Mouse (Mus musculus) gastrocnemius, postnatal 14 days (tissue): Measurements from ENCODE around the gene Sept9. TPM values are rescaled to one million over a fixed set of nuclear protein-coding genes. Genes with fewer than 3 reads are reported as not detected.

Experiments used
- DNase-seq: peaks from one replicate; pipeline ENCODE4 v3.0.0; 2021; ENCODE audit warnings: mixed read lengths
- intact Hi-C: fragments of 180-260 bp; cut with DNase I; formaldehyde crosslinking; loops from one replicate; pipeline ENCODE4 v1.15.1; 2025; ENCODE audit warnings: low total_unique reads
- total RNA-seq, 2 experiments: library from RNA; stranded (reverse); gene quantifications; 2 replicates each; pipeline ENCODE4 v1.2.3; 2021

Sept9 gene
- total RNA-seq, 2 experiments from 2014 or later, result 27.2 to 34.0 TPM

- intact Hi-C loops, result no loop called here
- DNase-seq, result no peak
These were observed 55.0 kb downstream of the Sept9 start for GRCm38 (mm10) chr11:117254161-117255107.

DNA sequence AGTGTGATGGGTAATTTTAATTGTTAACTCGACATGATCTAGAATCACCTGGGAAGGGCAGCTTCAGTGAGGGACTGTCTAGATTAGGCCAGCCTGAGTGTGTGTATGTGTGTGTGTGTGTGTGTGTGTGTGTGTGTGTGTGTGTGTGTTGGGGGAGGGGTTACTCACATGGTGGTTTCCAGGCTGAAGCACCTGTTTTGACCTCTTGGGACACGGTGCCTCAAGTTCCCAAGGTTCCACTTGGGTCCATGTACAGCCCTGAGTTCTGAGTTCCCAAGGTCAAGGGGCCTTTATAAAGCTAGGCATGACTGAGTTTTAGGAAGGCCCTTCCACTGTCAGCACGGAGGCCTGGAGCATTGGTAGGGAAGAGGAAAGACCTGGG is 55.6 kb downstream of the Sept9 start:
- intact Hi-C loops, result no loop called here
- DNase-seq, result no peak

- peak; percentile 68 for DNase-seq
- intact Hi-C loops, result no loop called here
These were observed 56.6 kb downstream of the Sept9 start for GRCm38 (mm10) chr11:117256088-117256487.

- DNase-seq, result no peak
- intact Hi-C loops, result no loop called here
These were observed 57.4 kb downstream of the Sept9 start for GRCm38 (mm10) chr11:117256840-117257239.

DNA sequence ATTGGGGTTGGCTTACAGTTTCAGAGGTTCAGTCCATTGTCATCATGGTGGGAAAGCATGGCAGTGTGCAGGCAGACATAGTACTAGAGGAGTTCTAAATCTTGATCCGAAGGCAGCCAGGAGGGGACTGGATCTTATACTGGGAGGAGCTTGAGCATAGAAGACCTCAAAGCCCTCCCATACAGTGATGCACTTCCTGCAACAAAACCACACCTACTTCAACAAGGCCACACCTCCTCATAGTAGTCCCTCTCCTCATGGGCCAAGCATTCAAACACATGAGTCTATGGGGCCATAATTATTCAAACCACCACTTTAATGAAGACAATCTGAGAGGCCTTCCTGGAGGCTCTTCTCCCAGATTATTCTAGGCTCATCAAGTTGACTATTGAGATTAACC is 57.8 kb downstream of the Sept9 start:
- no peak for DNase-seq
- intact Hi-C loops, result no loop called here

- no peak for DNase-seq
- intact Hi-C loops, result no loop called here
These were observed 58.4 kb downstream of the Sept9 start for GRCm38 (mm10) chr11:117257842-117258241.

GRCm38 (mm10) chr11:117259178-117259960 is 59.9 kb downstream of the Sept9 start:
- intact Hi-C loops, result no loop called here
- DNase-seq, result peak; percentile 40

DNA sequence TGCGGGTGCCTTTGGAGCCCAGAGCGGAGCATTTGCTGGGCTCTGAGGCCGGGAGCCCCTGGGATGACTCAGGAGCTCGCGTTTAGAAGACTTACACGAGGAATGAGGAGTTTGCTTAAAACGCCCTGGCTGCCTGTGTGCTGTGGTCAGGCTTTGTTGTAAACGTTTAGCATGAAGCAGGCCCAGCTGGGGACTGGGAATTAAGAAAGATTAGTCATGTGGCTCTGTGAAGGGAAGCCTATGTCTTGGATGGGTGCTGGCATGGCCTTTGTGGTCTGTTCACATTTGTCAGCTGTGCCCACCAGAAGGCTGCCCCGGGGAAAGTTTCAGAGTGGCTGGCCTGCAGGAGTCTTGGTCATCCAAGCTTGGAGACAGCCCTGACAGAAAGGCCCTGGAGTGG is 61.2 kb downstream of the Sept9 start:
- no peak for DNase-seq

DNA sequence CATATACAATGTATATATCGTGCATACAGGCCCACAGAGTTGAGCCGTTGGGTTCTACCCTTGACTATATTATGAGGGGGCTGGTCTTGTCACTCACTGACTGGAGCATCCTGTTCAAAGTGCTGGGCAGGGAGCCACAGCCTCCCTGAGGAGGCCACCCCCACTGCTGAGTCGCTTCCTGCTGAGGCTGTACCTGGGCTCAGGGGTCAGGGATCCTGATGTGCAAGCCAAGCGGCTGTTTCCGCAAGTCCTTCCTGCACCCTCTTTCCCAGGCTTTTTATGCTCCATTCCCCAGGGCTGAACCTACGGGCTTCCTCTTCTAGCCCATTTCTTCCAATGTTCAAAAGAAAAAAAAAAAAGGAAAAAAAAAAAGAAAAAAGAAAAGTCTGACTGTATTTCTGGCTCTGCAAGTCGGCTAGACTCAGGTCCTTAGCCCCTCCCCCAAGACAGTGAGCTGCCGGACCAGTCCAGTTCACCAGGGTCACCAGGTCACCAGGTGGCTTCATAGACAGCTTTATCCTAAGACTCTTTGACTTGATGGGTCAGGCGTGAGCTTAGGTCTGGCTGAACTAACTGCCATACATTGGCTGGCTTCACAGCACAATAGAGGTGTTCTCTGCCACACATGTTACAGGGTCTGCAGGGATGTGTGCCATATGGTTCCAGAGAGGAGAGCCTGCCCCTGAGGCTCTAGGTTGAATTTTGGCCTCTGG is 63.8 kb downstream of the Sept9 start:
- peak; percentile 41 for DNase-seq
- intact Hi-C loops, result no loop called here

More for the DNA sequence above, 61.2 kb downstream of the Sept9 start:
- intact Hi-C loops, result no loop called here

DNA sequence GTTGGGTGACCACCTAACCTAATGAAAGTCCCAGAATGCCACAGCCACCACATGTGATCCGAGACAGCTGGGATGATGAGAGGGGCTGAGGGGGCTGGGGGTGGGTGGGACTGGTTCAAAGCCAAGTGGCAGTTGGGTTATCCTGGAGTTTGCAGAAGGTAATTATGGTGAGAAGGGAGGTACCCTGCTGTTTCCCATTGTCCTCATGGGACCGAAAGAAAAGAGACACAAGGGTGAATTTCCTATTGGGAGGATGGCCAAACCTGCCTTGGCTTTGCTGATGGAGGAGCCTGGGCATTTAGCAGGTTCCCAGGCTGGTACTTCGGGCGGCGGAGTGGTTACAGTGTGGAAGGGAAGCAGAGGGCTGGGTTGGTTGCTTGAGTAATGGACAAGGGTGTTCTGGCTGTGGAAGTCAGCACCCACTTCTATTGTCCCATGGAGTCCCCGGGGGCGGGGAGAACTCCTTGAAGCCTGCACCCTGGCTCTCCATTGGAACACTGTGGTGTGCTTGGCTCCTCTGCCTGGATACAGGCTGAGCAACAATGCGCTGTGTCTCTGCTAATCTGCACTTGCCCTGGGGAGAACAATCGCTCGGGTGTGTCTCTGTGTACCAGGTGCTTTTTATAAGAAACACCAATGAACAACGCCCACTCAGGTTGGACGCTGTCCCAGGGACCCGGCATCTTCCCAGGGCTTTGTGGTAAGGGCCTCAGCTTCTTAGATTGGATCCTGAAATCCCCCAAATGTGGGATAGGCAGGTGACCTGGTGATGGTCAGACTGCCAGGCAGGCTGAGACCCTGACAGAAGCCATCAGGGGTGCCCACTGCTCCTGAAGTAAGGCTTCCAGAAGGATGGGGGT is 64.9 kb downstream of the Sept9 start:
- DNase-seq, result no peak
- intact Hi-C loops, result no loop called here

DNA sequence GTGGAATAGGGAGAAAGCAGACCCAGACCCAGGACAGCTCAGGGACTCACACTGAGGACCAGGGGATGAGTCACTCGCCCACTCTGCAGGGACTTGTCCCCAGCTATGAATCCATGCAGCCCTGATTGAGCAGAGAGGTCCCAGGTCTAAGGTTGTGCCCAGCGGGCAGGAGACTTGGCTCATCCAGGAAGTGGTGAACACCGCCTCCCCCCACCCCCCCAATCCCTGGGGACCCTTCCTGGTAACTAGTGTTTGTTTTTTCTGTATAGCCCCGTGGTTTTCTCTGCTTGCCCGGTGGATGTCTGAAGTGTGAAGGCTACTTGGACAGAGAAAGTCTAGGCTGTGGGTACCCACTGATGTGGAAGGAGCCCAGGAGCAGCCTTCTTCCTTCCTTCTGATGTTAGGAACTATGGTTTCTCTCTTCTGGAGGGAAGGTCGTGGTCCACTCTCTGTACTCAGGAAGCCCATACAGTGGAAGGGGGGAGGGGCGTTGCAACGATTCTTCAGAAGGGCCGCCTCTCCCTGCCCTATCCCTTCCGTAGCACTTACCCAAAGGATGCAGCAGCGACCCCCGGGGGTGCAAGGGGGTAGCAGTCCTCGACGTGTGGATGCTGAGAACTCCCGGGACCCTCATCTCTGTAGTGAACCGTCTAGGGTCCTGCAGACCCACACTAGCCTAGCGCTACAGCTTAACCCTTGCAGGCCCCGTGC is 66.0 kb downstream of the Sept9 start:
- DNase-seq, result peak; percentile 64
- intact Hi-C loops, result no loop called here

DNA sequence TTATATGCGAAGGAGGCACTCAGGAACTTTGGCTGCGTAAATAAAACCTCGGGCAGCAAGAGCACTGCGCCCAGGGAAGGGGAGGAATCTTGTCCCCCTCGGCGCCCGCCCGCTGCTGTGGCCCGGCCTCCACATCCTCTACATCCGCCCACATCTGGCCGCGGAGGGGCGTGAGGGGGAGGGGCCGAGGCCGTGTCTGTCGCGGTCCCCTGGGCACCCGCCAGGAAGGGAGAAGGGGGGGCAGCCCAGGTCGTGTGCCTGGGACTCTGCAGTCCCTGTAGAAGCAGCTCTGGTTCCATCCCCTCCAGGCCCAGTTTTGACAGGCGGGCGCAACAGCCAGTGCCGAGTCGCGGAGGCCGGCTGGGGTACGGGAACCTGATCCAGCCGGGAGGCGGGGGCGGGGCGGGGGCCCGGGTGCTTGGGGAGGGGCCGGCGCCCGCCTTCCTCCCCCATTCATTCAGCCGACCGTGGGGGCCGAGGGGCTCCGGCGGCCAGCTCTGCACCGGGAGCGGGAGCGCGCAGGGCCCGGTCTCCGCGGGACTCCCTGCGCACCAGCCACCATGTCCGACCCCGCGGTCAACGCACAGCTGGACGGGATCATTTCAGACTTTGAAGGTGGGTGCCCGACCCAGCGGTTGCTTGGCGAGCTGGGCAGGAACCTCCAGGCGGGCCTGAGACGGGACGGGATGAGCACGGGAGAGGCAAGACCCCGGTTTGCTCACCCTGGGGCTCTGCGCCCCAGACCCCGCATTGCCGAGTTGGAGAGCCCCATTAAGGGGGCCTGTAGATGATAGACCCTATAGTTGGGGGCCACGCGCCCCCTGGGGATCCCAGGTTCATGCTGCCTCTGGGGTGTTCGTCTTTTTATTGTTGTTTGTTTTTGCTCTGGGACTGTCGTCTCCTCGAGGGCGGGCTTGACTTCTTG is 66.8 kb downstream of the Sept9 start:
- DNase-seq, result peak; percentile 90
- intact Hi-C loops, result no loop called here

- DNase-seq, result peak; percentile 54
- intact Hi-C loops, result no loop called here
These were observed 67.7 kb downstream of the Sept9 start for GRCm38 (mm10) chr11:117266906-117267721.

DNA sequence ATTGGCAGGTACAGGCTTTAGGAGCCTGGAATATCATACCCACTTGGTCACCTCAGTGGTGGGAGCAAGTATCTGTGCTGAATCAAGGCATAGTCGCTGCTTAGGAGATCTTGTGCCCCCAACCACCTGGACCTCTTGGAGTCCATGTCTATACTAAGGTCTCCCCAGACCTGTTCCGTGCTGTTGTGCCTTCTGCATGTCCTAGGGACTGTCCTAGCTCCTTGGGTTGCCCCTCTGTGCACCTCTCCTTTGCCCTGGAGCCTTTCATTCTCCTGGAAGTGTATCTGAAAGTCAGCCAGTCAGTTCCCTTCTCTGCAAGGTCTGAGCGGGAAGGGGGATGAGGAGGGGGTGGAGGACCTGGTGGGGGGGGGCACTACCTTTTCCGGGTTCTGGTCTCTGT is 68.4 kb downstream of the Sept9 start:
- intact Hi-C loops, result no loop called here
- no peak for DNase-seq

DNA sequence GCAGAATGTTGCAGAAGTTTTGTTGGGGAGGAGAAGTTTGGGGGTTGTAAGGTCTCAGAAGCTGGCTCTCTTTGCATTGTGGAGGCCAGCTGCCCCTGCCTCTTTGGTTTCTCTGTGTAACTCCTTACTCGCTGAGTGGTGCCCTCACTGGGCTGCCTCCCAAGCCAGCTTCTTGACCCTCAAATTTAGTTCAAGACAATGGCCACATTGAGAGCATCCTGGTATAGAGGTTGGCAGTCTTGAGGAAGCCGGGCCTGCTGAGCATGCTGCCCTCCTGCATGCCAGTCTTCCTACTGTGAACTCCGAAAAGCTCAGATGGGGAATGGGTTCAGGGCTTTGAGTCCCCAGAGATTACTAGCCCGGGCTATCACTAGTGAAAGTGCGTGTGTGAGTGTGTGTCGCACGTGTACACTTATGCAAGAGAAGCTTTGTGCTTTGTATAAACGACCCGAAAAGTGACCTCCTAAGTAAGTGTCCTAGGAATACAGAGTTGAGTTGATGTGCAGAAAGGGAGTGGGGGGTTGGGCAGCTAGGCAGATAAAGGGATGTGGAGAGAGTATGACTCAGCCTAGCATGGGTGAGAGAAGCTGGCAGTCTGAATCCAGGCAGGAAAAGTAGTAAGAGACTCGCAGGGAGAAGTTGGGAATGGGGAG is 69.0 kb downstream of the Sept9 start:
- DNase-seq, result no peak
- intact Hi-C loops, result no loop called here

- intact Hi-C loops, result no loop called here
- DNase-seq, result no peak
These were observed 69.7 kb downstream of the Sept9 start for GRCm38 (mm10) chr11:117269053-117269702.
